Mouse (Mus musculus): Measurements from ENCODE around the gene Znhit3. TPM values are rescaled to one million over a fixed set of nuclear protein-coding genes. Genes with fewer than 3 reads are reported as not detected.

Znhit3 gene
- polyA plus RNA-seq, 1 experiment = 1.6 TPM

DNA sequence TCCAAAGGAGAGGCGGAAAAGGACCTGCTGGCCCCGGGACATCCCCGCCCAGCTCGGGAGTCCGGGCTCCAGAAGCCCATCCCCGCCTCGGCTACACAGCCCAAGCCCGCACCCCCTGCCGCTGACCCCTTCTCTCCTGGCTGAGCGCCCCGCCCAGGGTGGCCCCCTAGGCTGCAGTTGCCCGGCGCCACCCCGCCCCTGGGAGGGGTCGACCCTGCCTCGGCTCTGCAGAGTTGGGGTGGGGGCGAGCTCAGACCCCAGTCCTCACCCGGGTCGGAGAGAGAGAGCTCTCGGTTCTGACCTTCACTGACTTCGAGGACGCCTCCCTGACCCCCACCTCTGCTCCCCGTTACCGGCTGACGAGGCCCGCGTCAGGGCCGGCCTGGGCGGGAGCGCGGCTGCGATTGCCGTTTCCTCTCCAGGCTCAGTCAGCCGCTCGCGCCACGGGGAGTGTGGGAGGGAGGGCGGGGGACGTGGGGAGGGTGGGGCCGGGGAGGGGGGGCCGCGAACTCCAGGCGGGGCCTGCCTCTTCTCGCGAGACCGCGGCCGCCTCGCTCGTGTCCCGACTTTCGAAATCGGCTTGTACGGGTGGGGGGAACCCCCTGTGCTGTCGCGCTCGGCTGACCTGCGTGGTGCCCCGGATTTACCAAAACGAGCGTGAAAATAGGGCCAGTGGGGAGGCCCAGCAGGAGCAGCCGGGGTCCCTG is 45.7 kb downstream of the Znhit3 start, which contains the start of gene Ggnbp2:
Gene Ggnbp2, minus strand, starts transcription at position 481 of the 707 bp plus-strand sequence.
- no peak for TF ChIP-seq GATA1 (IDR thresholded peaks at IDR 0.05; ENCODE audit: low read length)

DNA sequence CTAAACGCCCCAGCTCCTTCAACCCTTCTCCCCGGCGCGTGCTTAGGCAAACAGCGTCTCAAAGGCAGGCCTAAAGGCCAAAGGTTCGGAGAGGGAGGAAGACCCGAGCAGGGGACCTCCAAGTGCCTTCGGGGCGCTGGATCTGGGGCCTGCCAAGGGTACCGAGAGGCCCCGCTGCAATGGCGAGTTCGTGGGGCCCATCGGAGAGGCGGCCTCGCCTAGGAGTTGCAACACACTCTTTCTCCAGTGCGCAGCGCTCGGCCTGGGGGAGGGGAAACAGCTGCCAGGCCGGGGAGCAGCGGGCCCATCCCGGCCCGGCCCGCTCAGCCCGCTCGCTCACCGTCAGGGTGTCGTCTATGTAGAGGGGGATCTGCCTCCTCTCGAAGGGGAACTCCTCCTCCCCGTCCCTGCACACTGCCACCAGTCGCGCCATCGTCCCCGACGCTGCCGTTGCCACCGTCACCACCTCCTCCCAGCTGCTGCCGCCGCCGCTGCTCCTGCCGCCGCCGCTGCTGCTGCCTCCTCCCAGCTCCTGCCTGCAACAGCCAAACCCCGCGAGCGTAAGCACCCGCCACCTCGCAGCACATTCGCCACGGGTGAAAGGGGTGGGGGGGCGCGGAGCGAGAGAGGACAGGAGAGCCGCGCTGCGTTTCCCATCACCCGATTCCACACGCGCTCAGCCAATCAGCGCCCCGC is 46.5 kb downstream of the Znhit3 start:
- TF ChIP-seq GATA1 (IDR thresholded peaks at IDR 0.05; ENCODE audit: low read length) = no peak

DNA sequence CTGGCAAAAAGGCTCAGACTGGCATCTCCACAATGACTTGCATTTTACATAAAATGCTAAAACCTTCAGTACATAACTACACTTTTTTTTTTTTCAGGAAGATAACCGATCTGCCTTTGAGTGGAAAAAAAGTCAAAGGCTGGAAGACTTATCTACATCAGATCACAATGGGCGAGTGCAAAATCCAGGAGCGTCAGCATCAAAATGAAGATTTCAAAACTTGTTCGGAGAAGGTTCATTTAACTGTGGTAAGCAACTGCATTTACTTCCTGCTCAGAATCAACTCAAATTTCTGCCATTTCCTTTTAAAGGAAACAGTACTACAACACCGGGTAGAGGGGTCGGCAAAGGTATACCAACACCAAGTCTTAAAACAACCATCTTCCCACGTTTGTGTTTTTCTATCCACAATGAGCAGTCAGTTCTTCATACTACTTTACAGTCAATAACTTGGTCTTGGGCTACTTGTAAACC is 47.3 kb downstream of the Znhit3 start:
- no peak for TF ChIP-seq GATA1 (IDR thresholded peaks at IDR 0.05; ENCODE audit: low read length)

DNA sequence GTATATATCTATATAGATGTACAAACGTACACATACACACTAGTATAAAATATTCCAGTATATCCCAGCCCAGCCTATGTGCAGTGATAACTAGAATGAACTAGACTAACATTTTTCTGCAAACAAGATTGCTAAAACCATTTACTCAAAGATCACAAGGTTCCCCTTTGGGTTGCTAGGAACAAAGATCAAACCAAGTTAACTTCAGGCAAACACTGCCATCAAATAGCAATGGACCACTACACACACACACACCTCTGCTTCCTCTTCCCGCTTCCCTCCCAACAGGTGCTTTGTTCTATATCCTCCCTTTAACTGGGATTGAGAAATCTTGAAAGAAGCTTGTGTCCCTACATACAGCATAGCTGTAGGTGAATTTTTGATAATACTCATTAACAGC is 48.6 kb downstream of the Znhit3 start:
- TF ChIP-seq GATA1 (IDR thresholded peaks at IDR 0.05; ENCODE audit: low read length) = no peak

GRCm38 (mm10) chr11:84865268-84865667 is 50.9 kb downstream of the Znhit3 start:
- no peak for TF ChIP-seq GATA1 (IDR thresholded peaks at IDR 0.05; ENCODE audit: low read length)

Other genes starting within 250 kb of the Znhit3 start
- 8.5 and 9.2 TPM in 2 replicates for gene Mrm1, start 96.9 kb downstream of the Znhit3 start, polyA plus RNA-seq (2012)
- 10.5 and 11.6 TPM in 2 replicates for gene Dhrs11, start 87.4 kb downstream of the Znhit3 start, polyA plus RNA-seq (2012)
- 124 and 164 TPM in 2 replicates for gene Ggnbp2, start 45.5 kb downstream of the Znhit3 start, polyA plus RNA-seq (2012)
- 22.4 and 26.4 TPM in 2 replicates for gene Myo19, start 36.2 kb downstream of the Znhit3 start, polyA plus RNA-seq (2012)
- 2.8 and 3.8 TPM in 2 replicates for gene Pigw, start 36.1 kb downstream of the Znhit3 start, polyA plus RNA-seq (2012)
- gene Car4, start 41.4 kb upstream of the Znhit3 start, polyA plus RNA-seq (2012) = not detected in 2 replicates
- gene Usp32, start 223.8 kb upstream of the Znhit3 start, polyA plus RNA-seq (2012) = 13.8 and 18.9 TPM in 2 replicates